Mouse (Mus musculus): ENCODE measurements at regions not wholly inside any gene's neighbourhood (a gene's known extent, or its start where the extent isn't known, plus 50 kb on each side); places are given as distances from the start of the nearest gene placed in this dataset.

- peaks cover 9% of the 10 kb centered on the region; the same call in 1 of the 2 replicates for H3K4me1 ChIP-seq
- peak; percentile 61 for ATAC-seq
- H3K27me3 ChIP-seq, result no peaks in the 10 kb centered on the region
- 65% methylated on average over 4 of the region's 4 CpGs for WGBS
- no peak overlapping the region for H3K9ac ChIP-seq
- H3K36me3 ChIP-seq (ENCODE audit: poor library complexity, severe bottlenecking), result no peaks in the 10 kb centered on the region
- no peak overlapping the region for H3K4me2 ChIP-seq
- no peak overlapping the region for H3K4me3 ChIP-seq
- H3K9me3 ChIP-seq (replicated peaks), result peaks cover 9% of the 10 kb centered on the region; the same call in 1 of the 2 replicates
- no peak overlapping the region for H3K27ac ChIP-seq
Measured at GRCm38 (mm10) chr11:17417656-17418289, 160.4 kb downstream of the C1d start.

- H3K9me3 ChIP-seq (replicated peaks), result no peaks in the 10 kb centered on the region
- ATAC-seq, result no peak
- H3K9ac ChIP-seq, result no peak overlapping the region
- H3K27me3 ChIP-seq, result no peaks in the 10 kb centered on the region
- no peak overlapping the region for H3K4me2 ChIP-seq
- no peak overlapping the region for H3K4me3 ChIP-seq
- 38% methylated on average over 4 of the region's 4 CpGs for WGBS
- no peaks in the 10 kb centered on the region for H3K36me3 ChIP-seq (ENCODE audit: poor library complexity, severe bottlenecking)
- no peaks in the 10 kb centered on the region for H3K4me1 ChIP-seq
- no peak overlapping the region for H3K27ac ChIP-seq
Measured at GRCm38 (mm10) chr11:17442133-17442532, 184.8 kb downstream of the C1d start.

- Histone ChIP-seq H3K9me3 (replicated peaks) (no peaks in the 10 kb centered on the region), H3K27ac (no peak overlapping the region), H3K9ac (no peak overlapping the region), H3K4me3 (no peak overlapping the region), H3K4me1 (peaks cover 17% of the 10 kb centered on the region), H3K27me3 (peaks cover 4% of the 10 kb centered on the region; the same call in 1 of the 2 replicates), H3K36me3 (ENCODE audit: poor library complexity, severe bottlenecking) (no peaks in the 10 kb centered on the region), H3K4me2 (no peak overlapping the region)
- peak; percentile 65; the same call in 1 of the 2 replicates for ATAC-seq
- 66% methylated on average over 7 of the region's 7 CpGs for WGBS
Measured at GRCm38 (mm10) chr11:17449289-17449688, 191.9 kb downstream of the C1d start.

- H3K9me3 ChIP-seq (replicated peaks), result no peaks in the 10 kb centered on the region
- H3K4me3 ChIP-seq, result no peak overlapping the region
- no peak overlapping the region for H3K9ac ChIP-seq
- H3K27ac ChIP-seq, result no peak overlapping the region
- no peaks in the 10 kb centered on the region for H3K36me3 ChIP-seq (ENCODE audit: poor library complexity, severe bottlenecking)
- H3K4me1 ChIP-seq, result peaks cover 17% of the 10 kb centered on the region
- peaks cover 10% of the 10 kb centered on the region; the same call in 1 of the 2 replicates for H3K27me3 ChIP-seq
- 0 out of 2 replicates have a peak, but pooled peaks have one; percentile 24 for ATAC-seq
- H3K4me2 ChIP-seq, result no peak overlapping the region
- 52% methylated on average over 7 of the region's 7 CpGs for WGBS
Measured at GRCm38 (mm10) chr11:17450360-17451045, 193.1 kb downstream of the C1d start.

- Histone ChIP-seq H3K9ac (no peak overlapping the region), H3K27me3 (peaks cover 19% of the 10 kb centered on the region), H3K4me3 (no peak overlapping the region), H3K4me2 (no peak overlapping the region), H3K4me1 (peaks cover 17% of the 10 kb centered on the region), H3K36me3 (ENCODE audit: poor library complexity, severe bottlenecking) (no peaks in the 10 kb centered on the region), H3K9me3 (replicated peaks) (no peaks in the 10 kb centered on the region), H3K27ac (no peak overlapping the region)
- WGBS, result 92% methylated on average over 2 of the region's 2 CpGs
- no peak for ATAC-seq
Measured at GRCm38 (mm10) chr11:17451451-17451850, 194.1 kb downstream of the C1d start.

GRCm38 (mm10) chr11:17453530-17453929, 196.2 kb downstream of the C1d start:
- H3K9me3 ChIP-seq (replicated peaks), result no peaks in the 10 kb centered on the region
- ATAC-seq, result no peak
- 64% methylated on average over 9 of the region's 9 CpGs for WGBS
- H3K36me3 ChIP-seq (ENCODE audit: poor library complexity, severe bottlenecking), result no peaks in the 10 kb centered on the region
- no peak overlapping the region for H3K4me2 ChIP-seq
- H3K4me3 ChIP-seq, result no peak overlapping the region
- no peak overlapping the region for H3K9ac ChIP-seq
- peaks cover 17% of the 10 kb centered on the region for H3K4me1 ChIP-seq
- H3K27ac ChIP-seq, result no peak overlapping the region
- H3K27me3 ChIP-seq, result peaks cover 37% of the 10 kb centered on the region

GRCm38 (mm10) chr11:17458946-17459345, 201.6 kb downstream of the C1d start:
- peaks cover 64% of the 10 kb centered on the region for H3K27me3 ChIP-seq
- H3K4me2 ChIP-seq, result no peak overlapping the region
- H3K4me3 ChIP-seq, result no peak overlapping the region
- H3K9me3 ChIP-seq (replicated peaks), result no peaks in the 10 kb centered on the region
- H3K27ac ChIP-seq, result no peak overlapping the region
- 18% methylated on average over 4 of the region's 4 CpGs for WGBS
- H3K4me1 ChIP-seq, result peaks cover 13% of the 10 kb centered on the region
- no peak overlapping the region for H3K9ac ChIP-seq
- H3K36me3 ChIP-seq (ENCODE audit: poor library complexity, severe bottlenecking), result no peaks in the 10 kb centered on the region
- ATAC-seq, result no peak

- no peaks in the 10 kb centered on the region for H3K36me3 ChIP-seq (ENCODE audit: poor library complexity, severe bottlenecking)
- H3K4me1 ChIP-seq, result peaks cover 13% of the 10 kb centered on the region
- H3K9me3 ChIP-seq (replicated peaks), result no peaks in the 10 kb centered on the region
- WGBS, result 2% methylated on average over 11 of the region's 11 CpGs
- H3K4me3 ChIP-seq, result peak overlapping the region; percentile 15; the same call in 1 of the 2 replicates
- ATAC-seq, result peak; percentile 67
- peaks cover 70% of the 10 kb centered on the region for H3K27me3 ChIP-seq
- H3K4me2 ChIP-seq, result peak overlapping the region; percentile 44
- H3K27ac ChIP-seq, result no peak overlapping the region
- H3K9ac ChIP-seq, result no peak overlapping the region
Measured at GRCm38 (mm10) chr11:17460024-17460919, 202.9 kb downstream of the C1d start.

- Histone ChIP-seq H3K9ac (no peak overlapping the region), H3K4me2 (peak overlapping the region; percentile 44), H3K27ac (no peak overlapping the region), H3K4me1 (peaks cover 13% of the 10 kb centered on the region), H3K36me3 (ENCODE audit: poor library complexity, severe bottlenecking) (no peaks in the 10 kb centered on the region), H3K4me3 (peak overlapping the region; percentile 15; the same call in 1 of the 2 replicates), H3K27me3 (peaks cover 66% of the 10 kb centered on the region), H3K9me3 (replicated peaks) (no peaks in the 10 kb centered on the region)
- ATAC-seq, result peak; percentile 67
- WGBS, result 6% methylated on average over 13 of the region's 13 CpGs
Measured at GRCm38 (mm10) chr11:17460920-17461279, 203.5 kb downstream of the C1d start.

GRCm38 (mm10) chr11:17461701-17462100, 204.3 kb downstream of the C1d start:
- H3K4me3 ChIP-seq, result no peak overlapping the region
- 94% methylated on average over 1 of the region's 1 CpGs for WGBS
- no peak overlapping the region for H3K27ac ChIP-seq
- no peak overlapping the region for H3K4me2 ChIP-seq
- H3K4me1 ChIP-seq, result peaks cover 13% of the 10 kb centered on the region
- no peak for ATAC-seq
- H3K9me3 ChIP-seq (replicated peaks), result no peaks in the 10 kb centered on the region
- H3K27me3 ChIP-seq, result peaks cover 57% of the 10 kb centered on the region
- H3K9ac ChIP-seq, result no peak overlapping the region
- no peaks in the 10 kb centered on the region for H3K36me3 ChIP-seq (ENCODE audit: poor library complexity, severe bottlenecking)

GRCm38 (mm10) chr11:17464875-17465274, 207.5 kb downstream of the C1d start:
- peak; percentile 76 for ATAC-seq
- Histone ChIP-seq H3K27ac (no peak overlapping the region), H3K9me3 (replicated peaks) (no peaks in the 10 kb centered on the region), H3K9ac (no peak overlapping the region), H3K4me1 (peaks cover 11% of the 10 kb centered on the region), H3K36me3 (ENCODE audit: poor library complexity, severe bottlenecking) (no peaks in the 10 kb centered on the region), H3K4me2 (no peak overlapping the region), H3K27me3 (peaks cover 39% of the 10 kb centered on the region), H3K4me3 (no peak overlapping the region)
- 43% methylated on average over 2 of the region's 2 CpGs for WGBS
